Mouse (Mus musculus) liver, embryonic 14.5 days (tissue): ENCODE results near the gene Srrm4. TPM values are rescaled to one million over a fixed set of nuclear protein-coding genes. Genes with fewer than 3 reads are reported as not detected.

ENCODE experiments used
- ATAC-seq: fragments of 200-750 bp; cut with Nextera tagmentation; 2 replicates; pipeline ENCODE4 v1.8.0; 2017; ENCODE audit warnings: moderate number of reproducible peaks, mild to moderate bottlenecking, moderate library complexity; ENCODE audit not compliant: insufficient read depth
- DNase-seq, 3 experiments: peaks; one replicate each; pipeline ENCODE4 v3.0.0-alpha.2; 2012 to 2013; ENCODE audit warnings: low read depth in 3 of 3, low spot score in 3 of 3
- H3K27ac ChIP-seq: fragments of 300-500 bp; sonication (generic); 2 replicates; pipeline ENCODE4 v1.5.1; 2014; ENCODE audit warnings: moderate library complexity, mild to moderate bottlenecking, control low read depth, inconsistent platforms
- H3K27me3 ChIP-seq: fragments of 300-500 bp; sonication (generic); 2 replicates; pipeline ENCODE4 v1.6.1; 2014; ENCODE audit warnings: mild to moderate bottlenecking, low read length, moderate library complexity; ENCODE audit not compliant: control insufficient read depth, insufficient read depth
- H3K36me3 ChIP-seq: fragments of 300-500 bp; sonication (generic); replicated peaks from 2 replicates; pipeline ENCODE4 v1.6.1; 2014; ENCODE audit warnings: low read depth; ENCODE audit not compliant: control insufficient read depth, insufficient read depth
- H3K4me1 ChIP-seq, 2 experiments: fragments of 200-500 bp in 1 of 2; fragments of 300-500 bp in 1 of 2; sonication (generic) in 1 of 2; replicated peaks; 2 replicates each; pipeline ENCODE4 v1.6.1; 2012 to 2014; ENCODE audit warnings: antibody characterized with exemption in 1 of 2, inconsistent platforms in 1 of 2, low read length in 1 of 2; ENCODE audit not compliant: control insufficient read depth in 2 of 2, insufficient read depth in 2 of 2
- H3K4me2 ChIP-seq: fragments of 300-500 bp; sonication (generic); 2 replicates; pipeline ENCODE4 v1.6.1; 2014; ENCODE audit warnings: low read depth, mild to moderate bottlenecking, control low read depth, moderate library complexity
- H3K4me3 ChIP-seq, 2 experiments: fragments of 200-500 bp in 1 of 2; fragments of 300-500 bp in 1 of 2; sonication (generic) in 1 of 2; 2 replicates each; pipeline ENCODE4 v1.5.1; 2012 to 2014; ENCODE audit warnings: low read depth in 2 of 2, low read length in 2 of 2, mild to moderate bottlenecking in 2 of 2, control low read depth in 1 of 2, inconsistent platforms in 1 of 2, moderate library complexity in 1 of 2; ENCODE audit not compliant: insufficient read depth in 1 of 2
- H3K9ac ChIP-seq: fragments of 300-500 bp; sonication (generic); replicated peaks from 2 replicates; pipeline ENCODE4 v1.6.1; 2014; ENCODE audit warnings: mild to moderate bottlenecking, control low read depth, moderate library complexity
- H3K9me3 ChIP-seq: fragments of 300-500 bp; sonication (generic); 2 replicates; pipeline ENCODE4 v1.6.1; 2016; ENCODE audit warnings: low read length, mixed read lengths; ENCODE audit not compliant: control insufficient read depth
- CTCF ChIP-seq: IDR thresholded peaks from 2 replicates; pipeline ENCODE4 v1.5.1; 2016; ENCODE audit warnings: antibody characterized with exemption, low read depth, control low read depth
- EP300 ChIP-seq: IDR thresholded peaks from 2 replicates; pipeline ENCODE4 v1.6.1; 2016; ENCODE audit warnings: antibody characterized with exemption, low read depth
- WGBS: fragments of 180-500 bp; shearing (Covaris S2); extraction: QIAGEN DNeasy Blood & Tissue Kit; methylation state at CpG from one replicate; pipeline ENCODE4 v1.1.7; 2014; ENCODE audit not compliant: insufficient replicate concordance; 5-methylcytosine and 5-hydroxymethylcytosine counted together
- polyA plus RNA-seq, 2 experiments: library from polyadenylated mRNA; depleted of rRNA in 1 of 2; stranded (reverse) in 1 of 2; unstranded in 1 of 2; fragments of >200 nt; fragmentation: Nextera tagmentation in 1 of 2; extraction: Ambion mirVana in 1 of 2; gene quantifications; 2 replicates each; pipeline versions ENCODE4 v1.2.1 to v1.2.3; 2012 to 2014

Gene Srrm4
- polyA plus RNA-seq, 2 experiments = 0.17 to 0.28 TPM

DNA sequence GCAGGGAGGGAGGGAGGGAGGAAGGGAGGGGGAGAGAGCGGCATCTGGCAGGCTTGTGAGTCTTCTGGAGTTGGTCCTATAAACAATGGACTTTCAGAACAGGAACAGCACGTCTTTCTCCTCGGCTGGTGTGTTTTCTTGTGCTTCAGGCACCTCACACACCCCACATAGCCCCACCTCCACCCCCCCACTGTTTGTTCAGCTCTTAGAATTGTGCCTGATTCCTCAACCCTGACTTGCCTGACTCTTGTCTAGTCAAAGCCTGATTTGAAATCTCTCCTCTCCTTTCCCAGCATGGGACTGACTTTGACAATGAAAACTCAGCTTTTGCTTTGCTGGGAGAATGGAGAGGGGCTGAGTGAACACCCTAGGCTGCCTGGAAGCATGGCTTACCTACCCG is 184.3 kb downstream of the Srrm4 start:
- Histone ChIP-seq H3K4me1 (peaks cover 0 to 2% of the 10 kb centered on the region in 2 experiments; a peak in 1 of 4 replicates), H3K4me3 (no peak overlapping the region), H3K27ac (no peak overlapping the region), H3K4me2 (no peak overlapping the region), H3K27me3 (no peaks in the 10 kb centered on the region), H3K9me3 (no peaks in the 10 kb centered on the region), H3K36me3 (no peaks in the 10 kb centered on the region), H3K9ac (no peak overlapping the region)
- no peak for DNase-seq
- TF ChIP-seq EP300 = no peak
- TF ChIP-seq CTCF = no peak
- WGBS = 21% methylated on average over 4 of the region's 4 CpGs
- ATAC-seq = no peak

DNA sequence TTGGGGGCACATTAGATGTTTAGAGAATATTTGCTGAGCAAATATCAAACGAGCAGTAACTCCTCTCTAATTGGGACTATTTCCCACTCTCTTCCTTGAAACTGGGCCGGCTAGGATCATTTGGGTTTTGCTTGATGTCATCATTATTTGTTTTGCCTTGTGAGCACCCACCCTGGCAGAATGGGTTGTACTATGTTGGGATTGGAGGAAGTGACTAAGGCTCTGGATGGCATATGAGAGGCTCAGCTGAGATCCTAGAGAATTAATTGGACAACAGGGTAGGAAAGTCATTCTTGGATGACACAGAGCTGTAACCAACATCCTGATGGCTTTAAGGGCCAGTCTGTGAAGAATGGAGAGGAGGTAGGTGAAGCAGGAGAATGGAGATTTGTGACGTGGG is 185.1 kb downstream of the Srrm4 start:
- no peak for TF ChIP-seq EP300
- no peak for TF ChIP-seq CTCF
- WGBS = 37% methylated on average over 3 of the region's 3 CpGs
- peaks cover 0 to 2% of the 10 kb centered on the region in 2 experiments; a peak in 1 of 4 replicates for H3K4me1 ChIP-seq
- no peak overlapping the region for H3K27ac ChIP-seq
- DNase-seq = no peak
- H3K4me3 ChIP-seq = no peak overlapping the region
- no peaks in the 10 kb centered on the region for H3K27me3 ChIP-seq
- H3K36me3 ChIP-seq = no peaks in the 10 kb centered on the region
- H3K9ac ChIP-seq = no peak overlapping the region
- no peaks in the 10 kb centered on the region for H3K9me3 ChIP-seq
- no peak overlapping the region for H3K4me2 ChIP-seq
- ATAC-seq = no peak

DNA sequence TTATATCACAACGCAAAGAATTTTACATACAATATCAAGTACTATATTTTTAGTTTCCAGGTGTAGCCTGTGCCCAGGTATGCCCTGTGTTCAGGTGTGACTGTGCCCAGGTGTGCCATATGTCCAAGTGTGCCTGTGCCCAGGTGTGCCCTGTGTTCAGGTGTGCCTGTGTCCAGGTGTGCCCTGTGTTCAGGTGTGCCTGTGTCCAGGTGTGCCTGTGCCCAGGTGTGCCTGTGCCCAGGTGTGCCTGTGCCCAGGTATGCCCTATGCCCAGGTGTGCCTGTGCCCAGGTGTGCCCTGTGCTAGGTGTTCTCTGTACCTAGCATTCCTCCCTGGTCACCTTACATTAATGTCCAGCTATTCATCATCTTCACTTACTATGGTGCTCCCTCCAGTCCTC is 185.7 kb downstream of the Srrm4 start:
- no peaks in the 10 kb centered on the region for H3K9me3 ChIP-seq
- H3K27ac ChIP-seq = no peak overlapping the region
- H3K9ac ChIP-seq = no peak overlapping the region
- no peak overlapping the region for H3K4me2 ChIP-seq
- DNase-seq (no peak), ATAC-seq (no peak)
- peaks cover 0 to 2% of the 10 kb centered on the region in 2 experiments; a peak in 1 of 4 replicates for H3K4me1 ChIP-seq
- H3K4me3 ChIP-seq = no peak overlapping the region
- no peak for TF ChIP-seq CTCF
- TF ChIP-seq EP300 = no peak
- no peaks in the 10 kb centered on the region for H3K27me3 ChIP-seq
- WGBS = 76% methylated on average over 1 of the region's 1 CpGs
- no peaks in the 10 kb centered on the region for H3K36me3 ChIP-seq

DNA sequence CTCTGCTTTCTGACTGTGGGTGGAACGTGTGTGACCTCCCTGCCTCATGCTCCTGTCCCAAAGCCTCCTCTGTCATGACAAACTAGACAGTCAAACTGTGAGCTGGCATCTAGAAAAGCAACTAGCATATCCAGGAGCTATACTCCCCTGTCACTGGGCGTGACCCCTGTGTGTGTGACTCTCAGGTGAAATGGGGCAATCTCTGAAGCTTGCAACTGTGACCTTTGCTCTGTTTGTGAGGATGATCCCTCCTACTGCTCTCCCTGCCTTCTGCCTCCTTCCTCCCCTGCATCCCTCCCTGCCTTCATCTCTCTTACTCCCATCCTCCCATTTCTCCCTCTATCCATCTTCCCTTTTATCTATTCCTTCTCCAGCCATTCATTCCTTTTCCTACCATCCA is 187.6 kb downstream of the Srrm4 start:
- 52% methylated on average over 2 of the region's 2 CpGs for WGBS
- Histone ChIP-seq H3K27ac (no peak overlapping the region), H3K9me3 (no peaks in the 10 kb centered on the region), H3K4me3 (no peak overlapping the region), H3K36me3 (no peaks in the 10 kb centered on the region), H3K27me3 (no peaks in the 10 kb centered on the region), H3K4me2 (no peak overlapping the region), H3K9ac (no peak overlapping the region), H3K4me1 (no peaks in the 10 kb centered on the region; a peak in 1 of 4 replicates)
- TF ChIP-seq CTCF = no peak
- no peak for TF ChIP-seq EP300
- DNase-seq (no peak), ATAC-seq (no peak)

DNA sequence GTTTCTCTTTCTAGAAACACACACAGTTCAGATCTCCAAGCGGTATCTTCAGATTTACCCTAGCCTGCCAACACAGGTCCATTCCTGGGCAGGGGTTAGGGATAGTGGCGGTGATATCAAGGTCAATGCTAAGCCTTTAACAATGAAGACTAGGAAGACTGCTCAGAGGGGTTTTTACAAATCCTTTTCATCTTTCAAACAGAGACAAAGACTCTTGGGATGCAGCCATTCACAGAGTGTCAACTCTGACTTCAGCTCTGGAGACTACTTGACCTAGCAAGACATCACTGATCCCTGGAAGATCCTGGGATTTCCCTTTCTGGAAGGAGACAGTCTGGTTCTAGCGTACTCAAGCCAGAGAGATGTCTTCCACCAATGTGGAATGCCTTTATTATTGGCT is 190.8 kb downstream of the Srrm4 start:
- WGBS = 65% methylated on average over 3 of the region's 3 CpGs
- Histone ChIP-seq H3K9ac (no peak overlapping the region), H3K4me1 (no peaks in the 10 kb centered on the region), H3K4me2 (no peak overlapping the region), H3K36me3 (no peaks in the 10 kb centered on the region), H3K9me3 (no peaks in the 10 kb centered on the region), H3K27ac (no peak overlapping the region), H3K27me3 (no peaks in the 10 kb centered on the region), H3K4me3 (no peak overlapping the region)
- no peak for DNase-seq
- ATAC-seq = no peak
- TF ChIP-seq EP300 = no peak
- no peak for TF ChIP-seq CTCF
